Mouse (Mus musculus): ENCODE measurements around the gene Ppara.

The Ppara gene

GRCm38 (mm10) chr15:85807404-85807803, 72.6 kb downstream of the Ppara start:
- DNase-seq (ENCODE audit: extremely low spot score): no peak

- DNase-seq (ENCODE audit: extremely low spot score): no peak
These were observed 73.2 kb downstream of the Ppara start for GRCm38 (mm10) chr15:85808031-85808430.

- no peak for DNase-seq (ENCODE audit: extremely low spot score)
These were observed 73.7 kb downstream of the Ppara start for GRCm38 (mm10) chr15:85808434-85808833.

GRCm38 (mm10) chr15:85809091-85809490, 74.3 kb downstream of the Ppara start:
- DNase-seq (ENCODE audit: extremely low spot score): no peak

- no peak for DNase-seq (ENCODE audit: extremely low spot score)
These were observed 75.7 kb downstream of the Ppara start for GRCm38 (mm10) chr15:85810462-85810805.

GRCm38 (mm10) chr15:85810806-85811521, 76.2 kb downstream of the Ppara start:
- no peak for DNase-seq (ENCODE audit: extremely low spot score)

GRCm38 (mm10) chr15:85811535-85812277, 76.9 kb downstream of the Ppara start, which contains the start of gene Cdpf1:
TSS of gene Cdpf1 (minus strand) at chr15:85811697.
- DNase-seq (ENCODE audit: extremely low spot score): peak; percentile 98

- DNase-seq (ENCODE audit: extremely low spot score): no peak
These were observed 78.6 kb downstream of the Ppara start for GRCm38 (mm10) chr15:85813428-85813827.

- peak; percentile 47 for DNase-seq (ENCODE audit: extremely low spot score)
These were observed 86.6 kb downstream of the Ppara start, which contains the start of gene Pkdrej for GRCm38 (mm10) chr15:85821203-85822010. TSS of gene Pkdrej (minus strand) at chr15:85821734.

- no peak for DNase-seq (ENCODE audit: extremely low spot score)
These were observed 87.2 kb downstream of the Ppara start for GRCm38 (mm10) chr15:85822011-85822359.

- DNase-seq (ENCODE audit: extremely low spot score): no peak
These were observed 91.9 kb downstream of the Ppara start for GRCm38 (mm10) chr15:85826676-85827075.

- no peak for DNase-seq (ENCODE audit: extremely low spot score)
These were observed 93.3 kb downstream of the Ppara start for GRCm38 (mm10) chr15:85828071-85828470.

- DNase-seq (ENCODE audit: extremely low spot score): no peak
These were observed 94.7 kb downstream of the Ppara start for GRCm38 (mm10) chr15:85829470-85829869.

- peak; percentile 77 for DNase-seq (ENCODE audit: extremely low spot score)
These were observed 97.3 kb downstream of the Ppara start, which contains the start of gene Ttc38 for GRCm38 (mm10) chr15:85831954-85832590. TSS of gene Ttc38 (plus strand) at chr15:85832306.

- DNase-seq (ENCODE audit: extremely low spot score): no peak
These were observed 97.8 kb downstream of the Ppara start for GRCm38 (mm10) chr15:85832599-85832998.

GRCm38 (mm10) chr15:85835335-85835734, 100.6 kb downstream of the Ppara start:
- no peak for DNase-seq (ENCODE audit: extremely low spot score)

- DNase-seq (ENCODE audit: extremely low spot score): no peak
These were observed 102.1 kb downstream of the Ppara start for GRCm38 (mm10) chr15:85836887-85837286.

GRCm38 (mm10) chr15:85840983-85841382, 106.2 kb downstream of the Ppara start:
- DNase-seq (ENCODE audit: extremely low spot score): peak; percentile 48

- DNase-seq (ENCODE audit: extremely low spot score): no peak
These were observed 107.1 kb downstream of the Ppara start for GRCm38 (mm10) chr15:85841796-85842360.

GRCm38 (mm10) chr15:85845071-85845470, 110.3 kb downstream of the Ppara start:
- no peak for DNase-seq (ENCODE audit: extremely low spot score)

GRCm38 (mm10) chr15:85851656-85852392, 117.0 kb downstream of the Ppara start:
- no peak for DNase-seq (ENCODE audit: extremely low spot score)
